Mouse (Mus musculus) Patski (cell line): ENCODE measurements around the gene Smg6. TPM values are rescaled to one million over a fixed set of nuclear protein-coding genes. Genes with fewer than 3 reads are reported as not detected.

ENCODE experiments used
- ATAC-seq: fragments of 100-300 bp; one replicate; pipeline ENCODE4 v1.8.0; 2021
- CTCF ChIA-PET: fragments of 350-600 bp; sonication (Branson Sonifier 250); formaldehyde crosslinking; loops from one replicate; lab custom pipeline; 2022; ENCODE audit warnings: inconsistent platforms; lab: Charles Lee
- POLR2A ChIA-PET: fragments of 350-600 bp; sonication (Branson Sonifier 250); formaldehyde crosslinking; loops from one replicate; lab custom pipeline; 2022; ENCODE audit warnings: antibody characterized with exemption, inconsistent platforms; lab: Charles Lee
- DNase-seq: peaks from one replicate; pipeline ENCODE4 v3.0.0-alpha.2; 2011; ENCODE audit warnings: low read depth, low spot score
- H3K27me3 ChIP-seq: fragments of 371-371 bp; one replicate; pipeline ENCODE4 v1.5.1; 2021
- CTCF ChIP-seq: fragments of 100-300 bp; IDR thresholded peaks from one replicate; pipeline ENCODE4 v1.5.1; 2021
- in situ Hi-C: fragments of 300-500 bp; cut with MboI; formaldehyde crosslinking; loops from 3 replicates; pipeline ENCODE4 v1.11.1; 2018; ENCODE audit warnings: low pct_unique_long_range_greater_than_20kb, mixed read lengths
- polyA plus RNA-seq: library from polyadenylated mRNA; unstranded; gene quantifications from one replicate; pipeline ENCODE4 v1.2.3, GENCODE M21; 2021

Smg6 gene
- polyA plus RNA-seq, 1 experiment from 2014 or later = 20.5 TPM

DNA sequence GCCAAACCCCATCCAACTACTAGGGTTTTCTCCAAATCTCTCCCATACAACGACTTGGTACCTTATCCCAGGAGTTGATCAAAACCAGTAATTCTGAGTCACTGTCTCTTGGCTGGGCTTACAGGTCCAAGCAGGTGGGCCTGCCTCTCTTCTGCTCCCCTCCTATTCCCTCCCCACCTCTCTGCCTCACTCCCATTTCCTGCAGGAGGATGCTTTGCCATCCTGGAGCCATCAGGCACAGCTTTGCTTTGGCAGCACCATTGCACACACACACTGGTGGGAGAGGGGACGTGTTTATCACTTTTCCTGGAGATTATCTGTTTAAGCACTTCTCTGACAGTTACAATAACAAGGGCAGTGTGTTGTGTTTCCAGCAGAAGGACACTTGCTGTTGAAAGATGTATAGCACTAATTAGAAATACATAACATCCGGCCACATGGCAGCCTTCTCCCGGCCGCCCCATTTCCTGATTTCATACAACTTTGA, 108.0 kb downstream of the Smg6 start:
- H3K27me3 ChIP-seq = no peaks in the 10 kb centered on the region
- CTCF ChIA-PET = interaction anchor here (1.2 to 2.9 kb wide), 3 partner anchors 11 to 29 kb away, joined by 3 to 7 read pairs (median 7); no protein-coding TSS in a partner anchor
- no peak for ATAC-seq
- no peak for DNase-seq
- POLR2A ChIA-PET = interaction anchor here (0.6 kb wide), 1 partner anchor 10 kb away, joined by 3 read pairs; no protein-coding TSS in a partner anchor
- in situ Hi-C loops = no loop called here
- no peak for TF ChIP-seq CTCF

DNA sequence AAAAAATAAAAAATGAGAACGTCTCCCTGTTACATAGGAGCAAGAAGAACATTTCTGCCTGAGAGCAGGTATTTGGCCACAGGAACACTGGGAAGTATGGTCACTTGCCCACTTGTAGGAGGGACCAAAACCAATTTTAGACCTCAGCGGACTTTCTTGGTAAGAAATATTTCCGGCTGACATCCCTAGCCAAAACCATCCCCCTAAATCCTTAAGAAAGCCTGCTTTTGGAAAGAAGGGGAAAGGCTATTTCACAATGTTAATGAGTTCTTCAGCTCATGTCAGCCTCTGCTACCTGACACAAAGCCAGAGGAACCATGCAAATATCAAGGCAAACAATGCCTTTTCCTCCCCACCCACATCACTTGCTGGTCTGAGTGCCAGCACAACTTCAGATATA, 108.5 kb downstream of the Smg6 start:
- CTCF ChIA-PET = interaction anchor here (1.2 kb wide), 2 partner anchors 30 to 45 kb away, joined by 3 read pairs; no protein-coding TSS in a partner anchor
- DNase-seq (no peak), ATAC-seq (no peak)
- H3K27me3 ChIP-seq = no peaks in the 10 kb centered on the region
- no peak for TF ChIP-seq CTCF
- POLR2A ChIA-PET = interaction anchor here (0.6 kb wide), 1 partner anchor 9 kb away, joined by 3 read pairs; no protein-coding TSS in a partner anchor
- in situ Hi-C loops = no loop called here

DNA sequence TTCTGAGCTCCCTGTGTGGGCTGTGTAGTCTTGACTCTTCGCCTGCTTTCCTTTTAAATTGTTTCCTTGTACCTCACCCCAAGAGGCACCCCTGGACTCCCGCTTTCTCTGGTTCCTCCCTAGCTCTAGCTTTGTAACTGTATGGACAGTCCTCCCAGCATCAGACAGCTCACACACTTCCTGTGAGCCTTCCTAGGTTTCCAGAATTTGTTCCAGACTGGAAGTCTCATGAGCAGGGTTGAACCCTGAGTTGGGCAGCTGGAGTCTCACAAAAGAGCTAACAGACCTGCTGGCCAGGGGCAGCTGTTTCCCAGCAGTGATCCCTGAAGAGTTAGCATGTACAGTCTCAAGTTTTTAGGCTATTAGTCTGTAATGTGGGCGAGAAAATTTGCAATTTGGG, 118.7 kb downstream of the Smg6 start:
- DNase-seq (no peak), ATAC-seq (no peak)
- ChIA-PET CTCF (interaction anchor here (1.3 to 2.3 kb wide), 3 partner anchors 12 to 20 kb away, joined by 3 to 7 read pairs (median 5); no protein-coding TSS in a partner anchor), POLR2A (interaction anchor here (0.7 to 1.1 kb wide), 3 partner anchors 14 to 31 kb away, joined by 3 to 7 read pairs (median 3); no protein-coding TSS in a partner anchor)
- H3K27me3 ChIP-seq = no peaks in the 10 kb centered on the region
- no peak for TF ChIP-seq CTCF
- in situ Hi-C loops = no loop called here

DNA sequence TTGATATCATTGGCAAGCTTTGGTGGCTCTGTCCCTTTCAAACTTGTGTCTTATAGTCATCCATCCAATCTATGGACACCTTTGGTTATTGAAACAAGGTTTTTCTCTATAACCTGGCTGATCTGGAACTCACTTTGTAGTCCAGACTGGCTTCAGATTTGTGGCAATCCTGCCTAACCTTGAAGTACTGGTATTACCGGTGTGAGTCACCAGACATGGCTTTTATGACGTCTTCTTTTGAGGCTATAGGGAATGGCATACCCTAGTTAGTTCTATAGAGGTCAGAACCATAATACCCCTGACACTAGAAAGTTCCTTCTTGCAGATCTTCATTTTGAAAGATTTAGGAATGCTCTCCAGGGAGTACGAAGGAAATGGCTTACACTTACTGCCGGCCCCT, 120.2 kb downstream of the Smg6 start:
- POLR2A ChIA-PET = no interaction called here
- TF ChIP-seq CTCF = no peak
- in situ Hi-C loops = no loop called here
- DNase-seq (no peak), ATAC-seq (no peak)
- no peaks in the 10 kb centered on the region for H3K27me3 ChIP-seq
- CTCF ChIA-PET = interaction anchor here (2.3 kb wide), 1 partner anchor 14 kb away, joined by 7 read pairs; no protein-coding TSS in a partner anchor

DNA sequence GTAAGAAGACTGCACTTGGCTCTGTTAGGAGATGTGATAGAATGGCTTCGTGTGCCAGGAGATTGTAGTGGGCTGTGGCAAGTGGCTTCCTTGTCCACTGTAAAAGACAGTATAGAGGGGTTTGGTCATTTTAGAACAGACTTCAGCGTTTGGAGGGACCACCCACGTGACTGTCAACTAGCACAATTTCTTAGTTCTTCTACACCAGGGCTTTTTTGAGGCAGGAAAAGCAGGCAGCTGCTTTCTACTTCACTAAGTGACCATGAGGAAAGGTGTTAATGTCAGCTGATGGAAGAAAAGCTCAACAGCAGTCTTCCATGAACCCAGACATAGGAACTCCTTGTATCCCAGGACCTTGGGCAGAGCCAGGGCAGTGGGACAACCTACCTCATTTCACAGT, 121.0 kb downstream of the Smg6 start:
- no peak for TF ChIP-seq CTCF
- DNase-seq (no peak), ATAC-seq (no peak)
- POLR2A ChIA-PET = no interaction called here
- CTCF ChIA-PET = interaction anchor here (1.5 kb wide), 1 partner anchor 13 kb away, joined by 4 read pairs; no protein-coding TSS in a partner anchor
- in situ Hi-C loops = no loop called here
- no peaks in the 10 kb centered on the region for H3K27me3 ChIP-seq

DNA sequence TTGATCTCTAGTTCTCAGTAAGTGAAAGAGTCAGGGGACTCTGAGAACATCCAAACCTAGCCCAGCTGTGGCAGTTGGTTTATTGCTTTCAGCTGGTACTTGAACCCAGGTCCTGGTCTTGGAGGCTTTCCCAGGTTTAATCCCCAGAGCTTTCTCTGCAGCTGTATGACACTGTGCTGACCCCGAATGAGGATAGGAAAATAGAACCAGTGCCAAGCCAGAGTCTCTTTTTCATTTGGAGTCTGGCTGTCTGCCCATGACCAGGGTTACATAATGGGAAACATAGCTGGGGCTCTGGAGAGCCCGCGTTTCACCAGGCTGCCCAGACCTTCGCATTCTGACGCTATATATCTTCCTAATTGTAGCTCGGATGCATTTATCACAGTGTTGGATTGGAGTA, 121.4 kb downstream of the Smg6 start:
- DNase-seq = peak; percentile 63
- ATAC-seq = no peak
- H3K27me3 ChIP-seq = no peaks in the 10 kb centered on the region
- TF ChIP-seq CTCF = no peak
- ChIA-PET POLR2A (interaction anchor here (1.3 kb wide), 1 partner anchor 94 kb away, joined by 3 read pairs; no protein-coding TSS in a partner anchor), CTCF (interaction anchor here (1.5 to 1.6 kb wide), 2 partner anchors 12 to 30 kb away, joined by 4 to 5 read pairs; no protein-coding TSS in a partner anchor)
- in situ Hi-C loops = no loop called here

DNA sequence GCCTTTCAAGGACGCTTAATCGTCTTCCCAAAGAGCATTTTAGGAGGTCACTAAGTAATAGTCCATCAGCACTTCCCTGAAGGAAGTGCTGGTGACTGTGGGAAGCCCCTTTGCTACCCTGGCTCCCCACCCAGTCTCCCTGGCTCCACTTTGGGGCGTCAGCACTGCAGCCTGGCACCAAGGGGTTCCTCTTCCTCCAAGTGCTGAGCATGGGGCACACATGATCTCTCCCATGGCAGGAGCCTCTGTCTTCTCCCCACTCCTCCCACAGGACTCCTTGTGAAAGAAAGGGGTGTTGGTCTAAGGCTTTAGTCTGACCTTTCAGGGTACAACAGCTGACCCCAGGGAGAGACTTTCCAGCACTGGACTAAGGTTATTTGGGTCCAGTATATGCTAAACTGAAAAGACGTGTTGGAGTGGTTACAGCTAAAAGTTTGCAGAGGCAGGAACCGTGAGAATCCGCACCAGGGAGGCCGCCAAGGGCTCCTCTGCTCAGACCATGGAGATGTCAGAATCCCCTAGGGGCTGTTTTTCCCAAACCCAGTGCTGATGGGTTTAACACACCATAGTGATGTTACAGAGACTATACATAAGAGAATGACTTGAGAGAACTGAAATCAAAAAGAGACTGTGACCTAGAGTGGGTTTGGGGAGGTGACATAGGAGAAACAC, 122.2 kb downstream of the Smg6 start:
- no peaks in the 10 kb centered on the region for H3K27me3 ChIP-seq
- ChIA-PET CTCF (interaction anchor here (1.5 to 1.6 kb wide), 2 partner anchors 12 to 31 kb away, joined by 4 to 5 read pairs; no protein-coding TSS in a partner anchor), POLR2A (interaction anchor here (1.3 kb wide), 1 partner anchor 93 kb away, joined by 3 read pairs; no protein-coding TSS in a partner anchor)
- ATAC-seq = no peak
- no peak for DNase-seq
- TF ChIP-seq CTCF = no peak
- in situ Hi-C loops = no loop called here

DNA sequence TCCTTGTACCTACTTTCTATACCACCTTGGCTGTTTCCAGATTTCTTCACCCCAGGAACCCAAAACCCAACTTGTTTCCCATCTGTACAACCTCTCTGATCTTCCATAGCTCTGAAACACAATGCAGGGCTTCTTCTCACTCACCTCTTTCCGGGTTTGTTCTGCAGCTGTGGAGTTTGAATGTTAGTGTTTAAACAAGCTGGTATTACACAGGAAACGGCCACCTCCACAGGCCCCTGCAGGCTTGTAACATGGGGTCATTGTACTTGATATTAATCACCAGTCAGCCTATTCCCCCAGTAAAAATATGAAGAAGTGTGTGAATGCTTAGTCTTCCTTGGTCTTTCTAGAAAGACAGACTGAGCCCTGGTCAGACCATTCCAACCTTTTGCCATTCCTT, 123.5 kb downstream of the Smg6 start:
- CTCF ChIA-PET = no interaction called here

DNA sequence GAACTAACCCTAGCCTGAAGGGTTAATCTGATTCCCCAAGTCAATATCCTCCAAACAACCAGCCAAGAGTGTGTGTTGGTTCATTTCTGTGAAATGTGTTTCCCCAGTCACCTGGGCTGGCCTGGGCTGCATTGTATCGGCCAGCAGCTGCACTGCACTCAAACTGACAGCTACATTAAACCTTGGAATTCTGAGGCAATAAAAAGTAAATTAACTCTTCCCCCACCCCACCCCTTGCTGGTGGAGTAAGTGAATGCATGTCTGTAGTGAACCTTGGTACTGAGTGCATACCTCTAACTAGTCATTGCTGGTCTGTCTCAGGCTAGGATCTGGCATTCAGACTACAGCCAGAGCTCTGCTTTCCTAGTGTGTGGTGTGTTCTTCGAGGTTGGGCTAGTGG, 124.2 kb downstream of the Smg6 start:
- DNase-seq (no peak), ATAC-seq (no peak)
- CTCF ChIA-PET = no interaction called here
- no peaks in the 10 kb centered on the region for H3K27me3 ChIP-seq
- no peak for TF ChIP-seq CTCF
- in situ Hi-C loops = no loop called here
- POLR2A ChIA-PET = no interaction called here

More for the DNA sequence above, 123.5 kb downstream of the Smg6 start:
- no peaks in the 10 kb centered on the region for H3K27me3 ChIP-seq
- in situ Hi-C loops = no loop called here
- no peak for TF ChIP-seq CTCF
- no peak for DNase-seq
- POLR2A ChIA-PET = no interaction called here
- ATAC-seq = no peak

DNA sequence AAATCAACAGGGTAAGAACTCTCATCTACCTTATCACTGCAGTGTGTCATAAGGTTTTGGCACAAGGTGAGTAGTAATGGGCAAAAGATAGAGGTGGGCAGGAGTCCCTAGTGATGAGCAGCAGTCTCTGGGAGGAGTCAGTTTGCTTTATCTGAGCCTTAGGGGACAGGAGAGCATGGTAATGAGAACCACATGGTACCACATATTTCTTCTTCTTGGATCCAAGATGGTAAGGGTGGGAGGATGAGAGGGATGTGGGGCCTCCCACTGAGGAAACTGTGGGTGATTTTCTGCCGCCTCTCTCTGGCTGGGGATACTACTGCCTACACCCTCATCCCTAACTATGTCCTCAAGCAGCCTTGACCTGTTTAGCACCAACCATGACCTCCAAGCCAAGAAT, 125.6 kb downstream of the Smg6 start:
- POLR2A ChIA-PET = no interaction called here

More for the DNA sequence above, 125.6 kb downstream of the Smg6 start:
- in situ Hi-C loops = no loop called here
- DNase-seq (no peak), ATAC-seq (no peak)
- no peaks in the 10 kb centered on the region for H3K27me3 ChIP-seq
- TF ChIP-seq CTCF = no peak
- CTCF ChIA-PET = no interaction called here
